Mouse (Mus musculus) embryonic facial prominence, embryonic 10.5 days (tissue): ENCODE measurements around the gene Ccdc28b. TPM values are rescaled to one million over a fixed set of nuclear protein-coding genes. Genes with fewer than 3 reads are reported as not detected.

Experiments used
- DNase-seq: peaks from one replicate; pipeline ENCODE4 v3.0.0-alpha.2; 2017; ENCODE audit warnings: low spot score
- H3K27ac ChIP-seq: fragments of 300-500 bp; sonication (generic); replicated peaks from 2 replicates; pipeline ENCODE4 v1.5.1; 2016; ENCODE audit warnings: mild to moderate bottlenecking
- H3K27me3 ChIP-seq: fragments of 300-500 bp; sonication (generic); replicated peaks from 2 replicates; pipeline ENCODE4 v1.6.1; 2016; ENCODE audit warnings: low read depth, mild to moderate bottlenecking; ENCODE audit not compliant: poor library complexity, severe bottlenecking
- H3K36me3 ChIP-seq: fragments of 300-500 bp; sonication (generic); replicated peaks from 2 replicates; pipeline ENCODE4 v1.6.1; 2016; ENCODE audit warnings: mild to moderate bottlenecking, moderate library complexity
- H3K4me1 ChIP-seq: fragments of 300-500 bp; sonication (generic); 2 replicates; pipeline ENCODE4 v1.6.1; 2016
- H3K4me3 ChIP-seq: fragments of 300-500 bp; sonication (generic); 2 replicates; pipeline ENCODE4 v1.5.1; 2016; ENCODE audit warnings: mild to moderate bottlenecking, moderate library complexity
- H3K9me3 ChIP-seq: fragments of 300-500 bp; sonication (generic); 2 replicates; pipeline ENCODE4 v1.6.1; 2016; ENCODE audit warnings: mild to moderate bottlenecking
- WGBS: fragments of 180-500 bp; shearing (Covaris S2); methylation state at CpG from one replicate; pipeline ENCODE4 v1.1.7; 2016; 5-methylcytosine and 5-hydroxymethylcytosine counted together
- polyA plus RNA-seq: library from polyadenylated mRNA; unstranded; fragments of >200 nt; fragmentation: Nextera tagmentation; extraction: Ambion mirVana; gene quantifications from 2 replicates; pipeline ENCODE4 v1.2.1, GENCODE M21; 2016

The Ccdc28b gene
- 38.6 and 44.1 TPM in 2 replicates for polyA plus RNA-seq

- Histone ChIP-seq H3K4me3 (peak within 1 kb of the TSS; percentile 72), H3K36me3 (peaks cover 42% of the 10 kb centered on the region), H3K4me1 (peaks cover 46% of the 10 kb centered on the region), H3K9me3 (no peaks in the 10 kb centered on the region), H3K27ac (peak within 1 kb of the TSS; percentile 86), H3K27me3 (no peaks in the 10 kb centered on the region)
- WGBS = under 1% methylated on average over 10 of the region's 10 CpGs
- peak; percentile 47 for DNase-seq
Observed at GRCm38 (mm10) chr4:129623681-129624091, at the start of gene Ccdc28b. Gene Ccdc28b, minus strand, starts transcription at chr4:129623947.

GRCm38 (mm10) chr4:129672878-129673449, 49.2 kb upstream of the Ccdc28b start:
- H3K36me3 ChIP-seq = peaks cover 51% of the 10 kb centered on the region
- H3K27ac ChIP-seq = peak overlapping the region; percentile 93
- H3K27me3 ChIP-seq = no peaks in the 10 kb centered on the region
- WGBS = 12% methylated on average over 10 of the region's 10 CpGs
- H3K9me3 ChIP-seq = no peaks in the 10 kb centered on the region
- H3K4me1 ChIP-seq = peaks cover 20% of the 10 kb centered on the region
- no peak for DNase-seq
- peak overlapping the region; percentile 100 for H3K4me3 ChIP-seq

- Histone ChIP-seq H3K4me1 (peaks cover 20% of the 10 kb centered on the region), H3K27me3 (no peaks in the 10 kb centered on the region), H3K9me3 (no peaks in the 10 kb centered on the region), H3K4me3 (peak within 1 kb of the TSS; percentile 100), H3K36me3 (peaks cover 49% of the 10 kb centered on the region), H3K27ac (peak within 1 kb of the TSS; percentile 93)
- under 1% methylated on average over 65 of the region's 65 CpGs for WGBS
- DNase-seq = peak; percentile 93
Observed at GRCm38 (mm10) chr4:129672083-129672877, 48.5 kb upstream of the Ccdc28b start, which contains the start of gene Kpna6. Gene Kpna6, minus strand, starts transcription at chr4:129672767.

GRCm38 (mm10) chr4:129671491-129672082, 47.8 kb upstream of the Ccdc28b start:
- 9% methylated on average over 12 of the region's 12 CpGs for WGBS
- H3K36me3 ChIP-seq = peaks cover 49% of the 10 kb centered on the region
- no peaks in the 10 kb centered on the region for H3K27me3 ChIP-seq
- H3K4me3 ChIP-seq = peak overlapping the region; percentile 100
- no peaks in the 10 kb centered on the region for H3K9me3 ChIP-seq
- peaks cover 20% of the 10 kb centered on the region for H3K4me1 ChIP-seq
- peak; percentile 61 for DNase-seq
- H3K27ac ChIP-seq = peak overlapping the region; percentile 93

GRCm38 (mm10) chr4:129662255-129662813, 38.6 kb upstream of the Ccdc28b start:
- H3K9me3 ChIP-seq = no peaks in the 10 kb centered on the region
- H3K27ac ChIP-seq = no peak overlapping the region
- H3K4me3 ChIP-seq = no peak overlapping the region
- peaks cover 85% of the 10 kb centered on the region for H3K36me3 ChIP-seq
- DNase-seq = no peak
- 94% methylated on average over 3 of the region's 3 CpGs for WGBS
- H3K4me1 ChIP-seq = no peaks in the 10 kb centered on the region
- no peaks in the 10 kb centered on the region for H3K27me3 ChIP-seq

- Histone ChIP-seq H3K9me3 (no peaks in the 10 kb centered on the region), H3K4me1 (no peaks in the 10 kb centered on the region), H3K27ac (no peak overlapping the region), H3K27me3 (no peaks in the 10 kb centered on the region), H3K36me3 (peaks cover 85% of the 10 kb centered on the region), H3K4me3 (no peak overlapping the region)
- 97% methylated on average over 3 of the region's 3 CpGs for WGBS
- DNase-seq = no peak
Observed at GRCm38 (mm10) chr4:129661584-129661983, 37.8 kb upstream of the Ccdc28b start.

- DNase-seq = no peak
- H3K36me3 ChIP-seq = peaks cover 100% of the 10 kb centered on the region
- H3K4me1 ChIP-seq = no peaks in the 10 kb centered on the region
- H3K9me3 ChIP-seq = no peaks in the 10 kb centered on the region
- H3K27ac ChIP-seq = no peak overlapping the region
- H3K4me3 ChIP-seq = no peak overlapping the region
- 93% methylated on average over 14 of the region's 14 CpGs for WGBS
- no peaks in the 10 kb centered on the region for H3K27me3 ChIP-seq
Observed at GRCm38 (mm10) chr4:129654770-129655169, 31.0 kb upstream of the Ccdc28b start.

GRCm38 (mm10) chr4:129650359-129650758, 26.6 kb upstream of the Ccdc28b start:
- Histone ChIP-seq H3K27me3 (no peaks in the 10 kb centered on the region), H3K4me1 (no peaks in the 10 kb centered on the region), H3K4me3 (no peak overlapping the region), H3K36me3 (peaks cover 100% of the 10 kb centered on the region), H3K27ac (no peak overlapping the region), H3K9me3 (no peaks in the 10 kb centered on the region)
- WGBS = 95% methylated on average over 8 of the region's 8 CpGs
- DNase-seq = no peak

GRCm38 (mm10) chr4:129648656-129649055, 24.9 kb upstream of the Ccdc28b start:
- H3K27me3 ChIP-seq = no peaks in the 10 kb centered on the region
- no peaks in the 10 kb centered on the region for H3K9me3 ChIP-seq
- DNase-seq = no peak
- H3K27ac ChIP-seq = no peak overlapping the region
- no peak overlapping the region for H3K4me3 ChIP-seq
- peaks cover 97% of the 10 kb centered on the region for H3K36me3 ChIP-seq
- 82% methylated on average over 1 of the region's 1 CpGs for WGBS
- H3K4me1 ChIP-seq = no peaks in the 10 kb centered on the region

GRCm38 (mm10) chr4:129645204-129645603, 21.5 kb upstream of the Ccdc28b start:
- Histone ChIP-seq H3K36me3 (peaks cover 69% of the 10 kb centered on the region), H3K9me3 (no peaks in the 10 kb centered on the region), H3K27ac (no peak overlapping the region), H3K27me3 (no peaks in the 10 kb centered on the region), H3K4me3 (no peak overlapping the region), H3K4me1 (peaks cover 7% of the 10 kb centered on the region)
- 87% methylated on average over 6 of the region's 6 CpGs for WGBS
- DNase-seq = no peak

- Histone ChIP-seq H3K27me3 (no peaks in the 10 kb centered on the region), H3K9me3 (no peaks in the 10 kb centered on the region), H3K36me3 (peaks cover 67% of the 10 kb centered on the region), H3K27ac (no peak overlapping the region; the same call in 1 of the 2 replicates), H3K4me1 (peaks cover 27% of the 10 kb centered on the region), H3K4me3 (peak overlapping the region; percentile 86)
- DNase-seq = no peak
- 59% methylated on average over 5 of the region's 5 CpGs for WGBS
Observed at GRCm38 (mm10) chr4:129641756-129642155, 18.0 kb upstream of the Ccdc28b start.

- H3K27me3 ChIP-seq = no peaks in the 10 kb centered on the region
- peak within 1 kb of the TSS; percentile 93 for H3K27ac ChIP-seq
- peak; percentile 99 for DNase-seq
- H3K4me1 ChIP-seq = peaks cover 27% of the 10 kb centered on the region
- H3K36me3 ChIP-seq = peaks cover 67% of the 10 kb centered on the region
- H3K4me3 ChIP-seq = peak within 1 kb of the TSS; percentile 86
- WGBS = under 1% methylated on average over 60 of the region's 60 CpGs
- no peaks in the 10 kb centered on the region for H3K9me3 ChIP-seq
Observed at GRCm38 (mm10) chr4:129640638-129641467, 17.1 kb upstream of the Ccdc28b start, which contains the start of gene Txlna. Gene Txlna, minus strand, starts transcription at chr4:129641065.
